Mouse (Mus musculus) urinary bladder, postnatal 10 days (tissue): ENCODE results near the gene Adnp.

Source experiments
- DNase-seq: peaks from one replicate; pipeline ENCODE4 v3.0.0; 2022; ENCODE audit warnings: low spot score

Adnp gene

GRCm38 (mm10) chr2:168156361-168156760, 50.6 kb downstream of the Adnp start:
- no peak for DNase-seq

GRCm38 (mm10) chr2:168155666-168156065, 51.2 kb downstream of the Adnp start:
- DNase-seq, result no peak

- peak; percentile 65 for DNase-seq
Observed at GRCm38 (mm10) chr2:168154090-168154881, 52.6 kb downstream of the Adnp start.

GRCm38 (mm10) chr2:168149241-168149640, 57.7 kb downstream of the Adnp start:
- no peak for DNase-seq

GRCm38 (mm10) chr2:168147722-168148432, 59.0 kb downstream of the Adnp start:
- no peak for DNase-seq

GRCm38 (mm10) chr2:168145437-168145836, 61.5 kb downstream of the Adnp start:
- no peak for DNase-seq

- no peak for DNase-seq
Observed at GRCm38 (mm10) chr2:168143794-168144193, 63.1 kb downstream of the Adnp start.

- DNase-seq, result no peak
Observed at GRCm38 (mm10) chr2:168137161-168137560, 69.8 kb downstream of the Adnp start.
